Mouse (Mus musculus) MEL (cell line): ENCODE measurements around the gene Zfp941. TPM values are rescaled to one million over a fixed set of nuclear protein-coding genes. Genes with fewer than 3 reads are reported as not detected.

ENCODE experiments used
- DNase-seq: peaks from one replicate; pipeline ENCODE4 v3.0.0; 2011; ENCODE audit warnings: low read depth, low spot score
- H3K27ac ChIP-seq: 2 replicates; pipeline ENCODE4 v1.5.1; 2012; ENCODE audit warnings: low read depth, mild to moderate bottlenecking, control low read depth, low read length, moderate library complexity; ENCODE audit not compliant: control insufficient read depth
- H3K27me3 ChIP-seq, 2 experiments: fragments of 150-350 bp in 1 of 2; sonication (generic) in 1 of 2; 2 replicates each; pipeline ENCODE4 v1.6.1; 2012; ENCODE audit warnings: low read length in 2 of 2, mild to moderate bottlenecking in 2 of 2, improper control_type of control experiment in 1 of 2, moderate library complexity in 1 of 2; ENCODE audit not compliant: insufficient read depth in 2 of 2, control insufficient read depth in 1 of 2
- H3K36me3 ChIP-seq, 2 experiments: 2 replicates each; pipeline ENCODE4 v1.6.1; 2012 to 2014; ENCODE audit warnings: low read length in 2 of 2, improper control_type of control experiment in 1 of 2, inconsistent platforms in 1 of 2, mild to moderate bottlenecking in 1 of 2; ENCODE audit not compliant: insufficient read depth in 2 of 2, control insufficient read depth in 1 of 2
- H3K4me1 ChIP-seq, 2 experiments: fragments of 150-350 bp in 1 of 2; sonication (generic) in 1 of 2; 2 replicates each; pipeline ENCODE4 v1.6.1; 2012; ENCODE audit warnings: low read length in 2 of 2, improper control_type of control experiment in 1 of 2, mild to moderate bottlenecking in 1 of 2; ENCODE audit not compliant: insufficient read depth in 2 of 2, control insufficient read depth in 1 of 2
- H3K4me3 ChIP-seq, 2 experiments: fragments of 150-350 bp in 1 of 2; sonication (generic) in 1 of 2; 2 replicates each; pipeline ENCODE4 v1.5.1; 2012; ENCODE audit warnings: low read depth in 2 of 2, low read length in 2 of 2, mild to moderate bottlenecking in 2 of 2, moderate library complexity in 2 of 2, control low read depth in 1 of 2, improper control_type of control experiment in 1 of 2; ENCODE audit not compliant: control insufficient read depth in 1 of 2, insufficient read depth in 1 of 2
- H3K79me2 ChIP-seq: 2 replicates; pipeline ENCODE4 v1.6.1; 2012; ENCODE audit warnings: mild to moderate bottlenecking, low read length, moderate library complexity; ENCODE audit not compliant: control insufficient read depth, poor library complexity, insufficient read depth
- H3K9ac ChIP-seq: 2 replicates; pipeline ENCODE4 v1.6.1; 2012; ENCODE audit warnings: low read depth, mild to moderate bottlenecking, control low read depth, low read length, moderate library complexity; ENCODE audit not compliant: control insufficient read depth, poor library complexity, severe bottlenecking
- H3K9me3 ChIP-seq: fragments of 150-350 bp; sonication (generic); replicated peaks from 2 replicates; pipeline ENCODE4 v1.6.1; 2012; ENCODE audit warnings: mild to moderate bottlenecking, low read length, improper control_type of control experiment, moderate library complexity; ENCODE audit not compliant: insufficient read depth
- CHD1 ChIP-seq: IDR thresholded peaks from 2 replicates; pipeline ENCODE4 v1.6.1; 2012; ENCODE audit warnings: low read depth, mild to moderate bottlenecking, inconsistent platforms, low read length, improper control_type of control experiment
- CTCF ChIP-seq, 3 experiments: IDR thresholded peaks in 2 of 3; conservative IDR thresholded peaks in 1 of 3; 2 replicates each; pipeline ENCODE4 v1.5.1; 2011 to 2012; ENCODE audit warnings: low read length in 3 of 3, low read depth in 2 of 3, mild to moderate bottlenecking in 2 of 3, improper control_type of control experiment in 1 of 3, inconsistent platforms in 1 of 3, mixed read lengths in 1 of 3, moderate library complexity in 1 of 3; ENCODE audit not compliant: control insufficient read depth in 1 of 3, insufficient read depth in 1 of 3, poor library complexity in 1 of 3, severe bottlenecking in 1 of 3
- EP300 ChIP-seq, 2 experiments: IDR thresholded peaks; 2 replicates each; pipeline ENCODE4 v1.6.1; 2011; ENCODE audit warnings: improper control_type of control experiment in 2 of 2, low read length in 2 of 2, low read depth in 1 of 2, mild to moderate bottlenecking in 1 of 2
- ETS1 ChIP-seq: IDR thresholded peaks from 2 replicates; pipeline ENCODE4 v1.6.1; 2012; ENCODE audit warnings: low read depth, mild to moderate bottlenecking, inconsistent platforms, low read length, improper control_type of control experiment, moderate library complexity
- GABPA ChIP-seq: IDR thresholded peaks from 2 replicates; pipeline ENCODE4 v1.6.1; 2012; ENCODE audit warnings: low read depth, mild to moderate bottlenecking, inconsistent platforms, low read length, improper control_type of control experiment, moderate library complexity
- KAT2A ChIP-seq: conservative IDR thresholded peaks from 2 replicates; pipeline ENCODE4 v1.6.1; 2012; ENCODE audit warnings: low read depth, low read length, improper control_type of control experiment, inconsistent platforms
- MAFK ChIP-seq: IDR thresholded peaks from 2 replicates; pipeline ENCODE4 v1.6.1; 2011; ENCODE audit warnings: low read depth, mild to moderate bottlenecking, low read length, improper control_type of control experiment, borderline replicate concordance
- MAX ChIP-seq: IDR thresholded peaks from 2 replicates; pipeline ENCODE4 v1.6.1; 2011; ENCODE audit warnings: low read length, improper control_type of control experiment
- MAZ ChIP-seq: IDR thresholded peaks from 2 replicates; pipeline ENCODE4 v1.6.1; 2012; ENCODE audit warnings: low read depth, mild to moderate bottlenecking, inconsistent platforms, low read length, improper control_type of control experiment
- MXI1 ChIP-seq: IDR thresholded peaks from 2 replicates; pipeline ENCODE4 v1.6.1; 2011; ENCODE audit warnings: mild to moderate bottlenecking, low read depth, low read length, improper control_type of control experiment
- MYB ChIP-seq: IDR thresholded peaks from 2 replicates; pipeline ENCODE4 v1.6.1; 2011; ENCODE audit warnings: mild to moderate bottlenecking, low read depth, low read length, improper control_type of control experiment
- MYC ChIP-seq: IDR thresholded peaks from 2 replicates; pipeline ENCODE4 v1.6.1; 2011; ENCODE audit warnings: low read depth, mild to moderate bottlenecking, low read length, improper control_type of control experiment, moderate library complexity
- NRF1 ChIP-seq: IDR thresholded peaks from 2 replicates; pipeline ENCODE4 v1.6.1; 2014; ENCODE audit warnings: low read depth, mild to moderate bottlenecking, inconsistent platforms, low read length, improper control_type of control experiment, moderate library complexity; ENCODE audit not compliant: poor library complexity, insufficient read depth, severe bottlenecking
- RAD21 ChIP-seq: IDR thresholded peaks from 2 replicates; pipeline ENCODE4 v1.6.1; 2011; ENCODE audit warnings: mild to moderate bottlenecking, low read depth, low read length, improper control_type of control experiment
- RCOR1 ChIP-seq: IDR thresholded peaks from 2 replicates; pipeline ENCODE4 v1.6.1; 2012; ENCODE audit warnings: low read depth, mild to moderate bottlenecking, inconsistent platforms, low read length, improper control_type of control experiment
- SIN3A ChIP-seq: IDR thresholded peaks from 2 replicates; pipeline ENCODE4 v1.6.1; 2012; ENCODE audit warnings: low read length, improper control_type of control experiment, inconsistent platforms
- SMC3 ChIP-seq: IDR thresholded peaks from 2 replicates; pipeline ENCODE4 v1.6.1; 2011; ENCODE audit warnings: low read depth, low read length, improper control_type of control experiment
- TAL1 ChIP-seq: IDR thresholded peaks from 2 replicates; pipeline ENCODE4 v1.6.1; 2012; ENCODE audit warnings: mild to moderate bottlenecking, inconsistent platforms, low read length, moderate library complexity, mixed read lengths
- TBP ChIP-seq: IDR thresholded peaks from 2 replicates; pipeline ENCODE4 v1.8.0; 2011; ENCODE audit warnings: low read depth, low read length, improper control_type of control experiment
- USF2 ChIP-seq, 2 experiments: IDR thresholded peaks; 2 replicates each; pipeline ENCODE4 v1.6.1; 2011 to 2012; ENCODE audit warnings: improper control_type of control experiment in 2 of 2, low read length in 2 of 2, borderline replicate concordance in 1 of 2, inconsistent platforms in 1 of 2, low read depth in 1 of 2, mild to moderate bottlenecking in 1 of 2; ENCODE audit not compliant: insufficient read depth in 1 of 2
- ZC3H11A ChIP-seq: IDR thresholded peaks from 2 replicates; pipeline ENCODE4 v1.6.1; 2012; ENCODE audit warnings: low read depth, mild to moderate bottlenecking, inconsistent platforms, low read length, improper control_type of control experiment
- ZNF384 ChIP-seq: IDR thresholded peaks from 2 replicates; pipeline ENCODE4 v1.6.1; 2012; ENCODE audit warnings: low read depth, mild to moderate bottlenecking, inconsistent platforms, low read length, improper control_type of control experiment
- polyA plus RNA-seq, 2 experiments: library from polyadenylated mRNA; stranded (reverse) in 1 of 2; unstranded in 1 of 2; fragments of >175 nt in 1 of 2; fragments of >200 nt in 1 of 2; gene quantifications; 2 replicates each; pipeline versions ENCODE4 v1.2.1 to v1.2.4; 2012; ENCODE audit warnings: low replicate concordance in 2 of 2, low read depth in 1 of 2; ENCODE audit not compliant: insufficient read length in 2 of 2, insufficient read depth in 1 of 2, missing spikeins in 1 of 2
- total RNA-seq: library from RNA; depleted of rRNA; stranded (reverse); fragments of 300-350 nt; gene quantifications from 2 replicates; pipeline ENCODE4 v1.2.3, GENCODE M21; 2012

Zfp941 gene
- total and polyA plus RNA-seq, 3 experiments: not detected

GRCm38 (mm10) chr7:140828171-140828881 is 6.3 kb upstream of the Zfp941 start:
- Histone ChIP-seq H3K36me3 (no peaks in the 10 kb centered on the region), H3K27ac (no peak overlapping the region), H3K9ac (no peak overlapping the region), H3K79me2 (no peaks in the 10 kb centered on the region), H3K27me3 (peaks cover 8 to 15% of the 10 kb centered on the region in 2 experiments), H3K4me3 (no peak overlapping the region), H3K4me1 (no peaks in the 10 kb centered on the region), H3K9me3 (no peaks in the 10 kb centered on the region)
- TF ChIP-seq CHD1 (no peak), TAL1 (no peak), MAZ (no peak), MYB (no peak), MAX (no peak), MXI1 (no peak), SMC3 (peak; percentile 53), NRF1 (no peak), CTCF (IDR thresholded peaks at IDR 0.05 in 2 of 3, conservative IDR thresholded peaks at IDR 0.05 in 1 of 3; ENCODE audit: control insufficient read depth in 1 of 3, insufficient read depth in 1 of 3, low read depth in 2 of 3, low read length in 3 of 3, poor library complexity in 1 of 3, severe bottlenecking in 1 of 3) (peak in 2 of 3 experiments; percentile 32 to 53; a peak in 3 of 6 replicates), RCOR1 (no peak), RAD21 (peak; percentile 44), ZC3H11A (0 out of 2 replicates have a peak, but pooled peaks have one; percentile 5), SIN3A (no peak), KAT2A (no peak), GABPA (no peak)
- DNase-seq: peak; percentile 50

- no peaks in the 10 kb centered on the region for H3K9me3 ChIP-seq
- H3K4me1 ChIP-seq: no peaks in the 10 kb centered on the region
- no peaks in the 10 kb centered on the region for H3K79me2 ChIP-seq
- no peak overlapping the region for H3K4me3 ChIP-seq
- no peak overlapping the region for H3K27ac ChIP-seq
- peaks cover 7 to 14% of the 10 kb centered on the region in 2 experiments for H3K27me3 ChIP-seq
- H3K36me3 ChIP-seq: no peaks in the 10 kb centered on the region
- no peak overlapping the region for H3K9ac ChIP-seq
- DNase-seq: no peak
- TF ChIP-seq MAFK (no peak), USF2 (IDR thresholded peaks at IDR 0.05; ENCODE audit: borderline replicate concordance in 1 of 2, insufficient read depth in 1 of 2, low read depth in 1 of 2, low read length in 2 of 2) (no peak), MYB (no peak), TBP (no peak), ETS1 (no peak), SMC3 (no peak), ZNF384 (no peak), MYC (no peak), EP300 (IDR thresholded peaks at IDR 0.05; ENCODE audit: low read depth in 1 of 2, low read length in 2 of 2) (no peak), MAX (no peak), TAL1 (no peak), MXI1 (no peak), SIN3A (no peak)
- TF ChIP-seq, all 39 proteins: peak for 0
Measured at GRCm38 (mm10) chr7:140822731-140823130, 753 bp upstream of the Zfp941 start.
